Mouse (Mus musculus) urinary bladder, adult 18-20 months (tissue): ENCODE measurements at regions not wholly inside any gene's neighbourhood (a gene's known extent, or its start where the extent isn't known, plus 50 kb on each side); places are given as distances from the start of the nearest gene placed in this dataset.

Experiments used
- DNase-seq, 2 experiments: peaks; one replicate each; pipeline ENCODE4 v3.0.0; 2022; ENCODE audit warnings: low spot score in 2 of 2, mixed read lengths in 2 of 2

DNA sequence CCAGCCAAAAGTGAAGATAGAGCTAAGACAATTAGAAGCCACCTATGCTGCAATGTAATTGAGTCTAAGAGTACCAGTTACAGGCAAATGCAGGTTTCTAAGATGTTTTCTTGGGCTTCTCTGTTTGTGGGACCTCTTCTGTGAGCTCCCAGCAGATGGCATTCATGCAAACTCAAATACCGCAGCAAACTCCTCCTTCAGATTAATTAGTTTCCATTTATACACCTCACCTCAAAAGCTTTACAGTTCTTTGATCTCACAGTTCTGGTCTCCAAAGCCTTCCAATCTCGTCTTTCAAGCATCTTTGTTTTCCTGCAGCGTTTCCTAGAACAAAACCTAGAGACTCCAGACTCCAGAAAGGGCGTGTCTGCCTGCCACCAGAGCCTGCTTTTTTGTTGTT lies 340.6 kb upstream of the Myt1l start:
- DNase-seq = no peak

DNA sequence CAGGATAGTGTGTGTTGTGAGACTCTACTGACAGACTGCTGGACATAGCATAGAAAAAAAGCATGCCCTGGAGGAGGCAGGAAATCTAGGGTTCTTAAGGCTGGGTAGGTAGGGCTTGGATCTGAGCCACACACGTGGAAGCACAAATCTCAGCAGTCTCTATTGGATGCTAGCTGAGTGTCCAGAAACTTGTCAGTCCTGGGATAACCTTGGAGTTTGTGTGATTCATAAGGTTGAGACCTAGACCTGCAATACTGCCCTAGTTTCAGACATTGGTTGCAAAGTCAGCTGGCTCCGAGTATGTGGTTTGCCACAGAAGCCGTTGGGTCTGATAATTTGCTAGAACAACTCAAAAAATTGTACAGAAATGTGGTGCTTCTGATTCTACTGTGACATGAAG lies 335.8 kb upstream of the Myt1l start:
- DNase-seq = no peak

- no peak for DNase-seq
Observed at GRCm38 (mm10) chr12:29211946-29212345, 316.2 kb upstream of the Myt1l start.

DNA sequence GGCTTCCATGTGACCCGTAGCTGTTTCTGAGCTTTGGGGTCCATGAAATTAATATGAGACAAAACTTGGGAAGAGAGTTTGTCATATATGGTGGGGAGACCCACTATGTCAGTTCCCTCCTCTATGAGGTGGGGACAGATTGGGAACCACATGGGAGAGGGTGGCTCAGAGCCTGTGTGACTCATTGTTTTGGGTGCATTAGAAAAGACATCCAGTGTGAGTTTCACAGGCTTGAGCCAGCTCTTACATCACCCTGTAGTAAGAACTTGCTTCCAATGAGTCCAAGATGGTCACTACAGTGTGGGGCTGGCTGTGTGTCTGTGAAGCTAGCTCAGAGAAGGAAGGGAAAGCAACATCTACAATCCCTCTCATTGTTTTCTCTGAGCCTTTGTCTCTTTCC lies 314.6 kb upstream of the Myt1l start:
- no peak for DNase-seq

DNA sequence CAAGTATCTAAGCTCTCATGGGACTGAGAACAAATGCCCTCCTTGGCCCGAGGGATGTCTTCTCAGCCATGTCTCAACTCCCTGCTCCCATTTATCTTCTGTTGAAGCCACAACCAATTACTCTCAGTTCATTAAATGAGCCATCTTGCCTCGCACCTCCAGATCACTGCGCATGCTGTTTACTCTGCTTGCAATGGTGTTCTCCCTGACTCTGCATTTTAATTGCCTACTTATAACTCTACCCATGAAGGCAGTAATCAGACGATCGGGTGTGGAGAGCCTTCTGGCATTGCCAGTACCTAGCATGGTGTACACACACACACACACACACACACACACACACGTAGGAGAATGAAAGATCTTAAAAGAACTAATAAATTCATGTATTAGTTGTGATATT lies 306.1 kb upstream of the Myt1l start:
- DNase-seq = no peak

DNA sequence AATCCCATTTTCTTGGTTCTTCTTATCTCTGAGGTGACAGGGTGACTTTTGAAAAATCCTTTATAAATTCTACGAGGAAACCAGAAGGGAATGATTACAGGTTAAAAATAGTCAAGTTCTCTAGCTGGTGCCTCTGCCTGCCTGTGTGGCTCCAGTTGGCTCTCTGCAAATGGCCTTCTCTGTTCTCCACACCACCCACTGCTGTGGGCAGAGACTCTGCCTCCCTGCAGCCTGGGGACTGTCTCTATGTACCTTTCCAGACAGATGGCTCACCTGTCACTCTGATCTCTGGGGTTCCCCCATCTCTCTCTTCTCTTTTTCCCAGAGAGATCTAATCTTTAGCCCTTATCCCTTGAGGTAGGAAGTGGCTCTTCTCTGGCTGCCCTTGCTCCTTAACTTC lies 302.2 kb upstream of the Myt1l start:
- no peak for DNase-seq

- DNase-seq = no peak
Observed at GRCm38 (mm10) chr12:29232492-29233447, 295.4 kb upstream of the Myt1l start.

DNA sequence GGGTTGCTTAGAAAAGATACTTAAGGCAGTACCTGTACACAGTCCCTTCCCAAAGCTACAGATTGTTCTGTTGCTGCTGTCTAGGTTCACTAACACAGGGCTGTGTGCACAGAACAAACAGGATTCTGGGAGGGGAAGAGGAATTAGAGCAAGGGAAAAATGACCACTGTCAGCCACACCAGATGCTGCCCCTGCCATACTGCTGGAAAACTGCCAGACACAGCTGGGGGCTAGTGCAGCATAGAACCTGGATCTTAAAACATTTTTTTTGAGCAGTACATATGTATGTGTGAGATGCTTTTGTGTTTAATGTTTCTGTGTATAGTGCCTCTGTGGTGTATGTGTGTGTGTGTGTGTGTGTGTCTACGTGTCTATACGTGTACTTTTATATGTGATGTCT lies 291.7 kb upstream of the Myt1l start:
- no peak for DNase-seq

DNA sequence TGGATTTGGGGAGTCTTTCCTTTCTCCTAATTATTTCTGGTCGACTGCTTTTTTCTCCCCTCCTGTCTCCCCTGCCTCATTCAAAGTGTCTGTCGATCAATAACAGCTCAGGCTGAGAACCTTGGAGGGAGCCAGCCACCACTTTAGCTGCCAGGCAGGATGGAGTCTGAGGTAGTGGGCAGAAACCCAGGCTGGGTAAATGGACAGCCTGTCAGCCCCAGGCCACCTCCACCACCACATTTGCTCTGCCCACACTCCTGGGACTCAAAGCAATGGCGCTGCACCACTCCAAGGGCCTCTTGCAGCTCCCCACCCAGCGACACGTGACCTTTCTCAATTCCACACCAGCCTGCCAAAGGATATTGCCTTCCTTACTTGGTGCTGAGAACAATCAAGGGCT lies 290.7 kb upstream of the Myt1l start:
- no peak for DNase-seq

- no peak for DNase-seq
Observed at GRCm38 (mm10) chr12:29239482-29239881, 288.7 kb upstream of the Myt1l start.

GRCm38 (mm10) chr12:29239975-29240374 lies 288.2 kb upstream of the Myt1l start:
- DNase-seq = no peak

GRCm38 (mm10) chr12:29243087-29243486 lies 285.1 kb upstream of the Myt1l start:
- DNase-seq = no peak

DNA sequence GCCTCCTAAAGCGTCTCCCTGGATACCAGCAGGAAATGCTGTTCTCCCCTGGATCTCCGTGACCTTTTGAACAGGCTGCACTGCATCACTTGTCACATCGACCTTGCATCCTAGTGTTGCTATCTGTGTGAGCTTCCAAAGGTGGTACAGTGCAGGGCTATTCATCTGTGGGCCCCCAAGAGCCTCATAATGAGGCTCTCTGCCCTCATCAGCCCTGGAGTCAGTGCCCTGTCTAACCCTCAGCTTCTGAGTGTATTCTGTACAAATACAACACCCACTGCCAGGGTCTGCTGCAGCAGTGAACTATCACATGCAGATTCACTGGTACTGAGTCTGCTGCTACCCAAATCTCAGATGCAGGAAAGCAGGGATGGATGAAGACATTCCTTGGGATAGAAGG lies 282.1 kb upstream of the Myt1l start:
- no peak for DNase-seq

DNA sequence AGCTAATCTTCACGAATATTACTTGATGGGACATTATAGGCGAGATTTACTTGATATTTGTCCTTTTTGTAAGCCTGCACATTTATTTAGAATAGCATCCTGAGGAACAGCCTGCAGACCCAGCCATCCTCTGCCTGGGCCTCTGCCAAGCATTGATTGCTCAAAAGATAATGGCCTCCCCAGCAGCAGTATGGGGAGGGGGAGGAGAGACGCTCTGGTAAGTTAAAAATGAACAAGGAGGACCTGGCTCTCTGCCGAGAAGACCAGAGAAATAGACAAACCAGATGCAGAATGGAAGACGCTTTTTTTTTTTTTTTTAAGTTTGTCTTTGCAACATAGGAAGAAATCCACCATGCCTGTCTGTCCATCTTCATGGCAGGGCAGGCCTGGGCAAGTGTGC lies 280.8 kb upstream of the Myt1l start:
- DNase-seq = no peak

DNA sequence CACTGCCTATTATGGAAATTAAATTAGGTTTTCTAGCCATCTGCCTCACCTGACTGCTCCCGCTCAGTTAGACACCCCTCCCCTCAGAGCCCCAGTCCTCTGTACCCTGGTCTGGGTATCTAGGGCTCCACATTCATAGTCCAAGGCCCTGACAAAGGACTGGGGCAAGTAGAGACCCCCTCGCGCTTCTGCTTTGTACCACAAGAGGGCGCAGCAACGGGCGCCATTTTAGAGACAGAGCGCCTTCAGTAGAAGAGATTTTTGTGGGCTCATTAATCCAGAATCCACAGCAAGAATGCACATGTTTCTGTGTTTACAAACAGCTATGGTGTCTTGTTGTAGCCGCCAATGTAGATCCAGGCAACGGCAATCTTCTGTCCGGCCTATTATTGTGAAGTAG lies 279.7 kb upstream of the Myt1l start:
- no peak for DNase-seq

GRCm38 (mm10) chr12:29256103-29256502 lies 272.1 kb upstream of the Myt1l start:
- no peak for DNase-seq

DNA sequence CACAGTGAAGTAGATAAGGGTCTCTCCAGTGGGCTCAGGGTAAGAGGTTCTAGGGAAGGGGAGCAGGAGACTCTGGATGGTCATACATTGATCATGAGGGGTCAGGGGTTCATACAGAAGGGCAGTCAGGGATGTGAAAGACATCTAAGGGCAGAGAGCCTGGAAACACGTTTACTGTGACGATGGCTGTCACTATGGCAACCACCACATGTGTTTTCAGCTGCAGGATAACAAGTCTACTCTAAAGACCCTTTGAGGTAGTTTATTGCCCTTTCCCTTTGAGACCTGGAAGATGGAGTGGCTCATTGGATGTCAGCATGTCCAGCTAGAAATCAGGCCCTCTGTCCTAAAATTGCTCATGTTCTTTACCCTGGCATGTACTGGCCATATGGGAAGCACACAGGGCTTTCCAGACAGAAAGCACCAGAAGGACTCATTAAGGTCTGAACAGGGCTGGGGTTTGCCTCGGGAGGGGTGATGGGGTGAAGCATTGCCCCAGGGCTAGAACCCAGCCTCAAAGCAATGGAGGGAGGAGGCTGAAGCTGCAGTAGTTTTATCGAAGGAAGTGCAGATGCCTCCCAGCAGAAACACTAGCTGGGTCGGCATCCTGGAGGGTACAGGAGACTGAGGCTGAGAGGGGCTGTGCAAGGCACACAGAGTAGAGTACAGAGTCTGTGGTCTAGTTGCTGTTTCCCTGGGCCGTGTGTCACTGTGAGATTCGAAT lies 271.0 kb upstream of the Myt1l start:
- DNase-seq = no peak

DNA sequence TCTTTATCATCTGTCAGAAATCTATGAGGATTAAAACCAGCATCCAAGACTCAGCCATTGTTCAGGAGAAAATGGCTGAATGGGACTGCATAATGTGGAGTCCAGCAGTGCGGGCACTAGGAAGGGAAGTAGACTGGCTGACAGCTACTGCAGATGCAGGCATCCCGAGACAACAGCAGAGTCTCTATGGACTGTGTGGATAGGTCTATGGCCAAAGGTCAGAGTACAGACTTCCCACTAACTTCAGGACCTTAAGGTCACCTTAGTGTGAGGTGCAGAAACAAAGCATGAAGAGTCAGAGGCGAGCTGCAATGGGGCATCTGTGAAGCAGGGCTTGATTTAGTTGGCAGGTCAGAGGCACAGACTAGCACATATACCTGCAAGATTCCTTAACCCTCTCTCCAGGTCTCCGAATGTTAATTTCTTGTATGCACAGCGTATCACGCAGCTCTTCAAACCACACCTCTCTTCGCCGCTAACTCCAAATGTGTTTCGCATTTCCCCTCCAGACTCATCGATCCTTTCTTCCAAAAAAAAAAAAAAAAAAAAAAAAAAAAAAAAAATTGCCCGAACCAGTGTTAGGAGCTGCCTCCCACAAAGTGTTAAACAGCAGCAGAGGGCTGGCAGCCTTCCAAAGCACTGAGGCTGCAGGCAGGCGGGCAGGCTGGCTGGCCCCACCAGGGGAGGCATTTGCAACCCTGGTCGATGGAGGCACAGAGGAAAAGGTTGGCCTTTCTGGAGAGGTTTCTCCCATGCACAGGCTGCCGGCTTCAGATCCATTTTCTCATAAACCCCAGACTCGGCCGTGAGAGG lies 270.2 kb upstream of the Myt1l start:
- no peak for DNase-seq

DNA sequence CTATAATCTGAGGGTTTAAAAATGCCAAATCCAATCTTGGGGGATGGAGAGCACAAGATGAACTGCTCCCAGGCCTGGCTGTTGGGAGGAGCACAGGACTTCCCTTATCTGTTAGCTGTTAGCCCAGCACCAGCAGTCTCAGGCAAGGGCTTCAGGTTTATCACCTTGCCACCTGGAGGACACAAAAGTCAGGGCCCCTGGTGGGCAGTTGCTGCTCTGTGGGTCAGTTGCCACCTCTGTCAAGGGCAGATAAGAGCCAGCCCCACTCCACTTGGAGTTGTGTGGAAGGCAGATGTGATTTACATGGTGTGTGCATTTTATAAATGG lies 269.7 kb upstream of the Myt1l start:
- DNase-seq = no peak

- no peak for DNase-seq
Observed at GRCm38 (mm10) chr12:29258966-29259365, 269.2 kb upstream of the Myt1l start.

GRCm38 (mm10) chr12:29274166-29274565 lies 254.0 kb upstream of the Myt1l start:
- DNase-seq = no peak

DNA sequence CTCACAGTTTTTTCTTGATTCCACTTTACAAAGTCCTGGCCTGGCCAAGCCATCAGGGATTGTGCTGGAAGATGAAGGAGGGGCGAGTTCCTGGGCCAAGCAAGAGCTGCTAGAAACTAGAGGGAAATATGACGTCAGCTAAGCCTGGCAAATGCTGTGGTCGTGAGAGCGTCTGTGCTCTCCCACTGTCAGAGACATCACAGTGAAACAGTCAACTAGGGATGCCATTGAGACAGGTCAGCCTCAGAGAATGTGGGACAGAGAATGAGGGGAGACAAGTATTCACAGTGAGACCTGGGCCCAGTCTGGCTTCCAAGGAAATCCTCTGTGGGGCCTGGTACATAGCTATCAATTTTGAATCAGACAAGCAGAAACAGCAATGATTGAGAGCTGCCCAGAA lies 252.5 kb upstream of the Myt1l start:
- DNase-seq = no peak
